Mouse (Mus musculus) ES-Bruce4 (cell line): ENCODE results near the gene Thra. TPM values are rescaled to one million over a fixed set of nuclear protein-coding genes. Genes with fewer than 3 reads are reported as not detected.
A peak's percentile ranks its signal among the peaks of the same experiment; 100 is the strongest.

Source experiments
- H3K27ac ChIP-seq: 2 replicates; pipeline ENCODE4 v1.5.1; 2012; ENCODE audit warnings: low read length, inconsistent platforms; ENCODE audit not compliant: insufficient read depth
- H3K27me3 ChIP-seq: 2 replicates; pipeline ENCODE4 v1.6.1; 2012; ENCODE audit warnings: mild to moderate bottlenecking, low read length, inconsistent platforms; ENCODE audit not compliant: control insufficient read depth, poor library complexity, insufficient read depth, severe bottlenecking
- H3K36me3 ChIP-seq: 2 replicates; pipeline ENCODE4 v1.6.1; 2012; ENCODE audit warnings: inconsistent platforms, mild to moderate bottlenecking, low read length, moderate library complexity; ENCODE audit not compliant: control insufficient read depth, poor library complexity, insufficient read depth, severe bottlenecking
- H3K4me1 ChIP-seq: one replicate; pipeline ENCODE4 v1.8.1; 2011; ENCODE audit warnings: low read length; ENCODE audit not compliant: control insufficient read depth, insufficient read depth
- H3K4me3 ChIP-seq: 2 replicates; pipeline ENCODE4 v1.5.1; 2011; ENCODE audit warnings: low read depth, mild to moderate bottlenecking, low read length
- H3K9ac ChIP-seq: 2 replicates; pipeline ENCODE4 v1.6.1; 2012; ENCODE audit warnings: low read depth, mild to moderate bottlenecking, inconsistent platforms; ENCODE audit not compliant: poor library complexity, severe bottlenecking
- H3K9me3 ChIP-seq: replicated peaks from 2 replicates; pipeline ENCODE4 v1.6.1; 2012; ENCODE audit warnings: mild to moderate bottlenecking, low read length, inconsistent platforms; ENCODE audit not compliant: control insufficient read depth, poor library complexity, insufficient read depth, severe bottlenecking
- CTCF ChIP-seq: IDR thresholded peaks from one replicate; pipeline ENCODE4 v1.8.1; 2011; ENCODE audit warnings: low read depth, low read length
- EP300 ChIP-seq: IDR thresholded peaks from 2 replicates; pipeline ENCODE4 v1.6.1; 2011; ENCODE audit warnings: low read depth, low read length; ENCODE audit not compliant: insufficient read depth
- POLR2A ChIP-seq: IDR thresholded peaks from one replicate; pipeline ENCODE4 v1.8.1; 2011; ENCODE audit warnings: low read length; ENCODE audit not compliant: insufficient read depth
- polyA plus RNA-seq: library from polyadenylated mRNA; stranded (reverse); fragments of >200 nt; gene quantifications from 2 replicates; pipeline ENCODE4 v1.2.4, GENCODE M21; 2011; ENCODE audit warnings: low read depth; ENCODE audit not compliant: missing spikeins, insufficient read depth, insufficient read length

The Thra gene
- polyA plus RNA-seq, 1 experiment: 20.7 TPM

DNA sequence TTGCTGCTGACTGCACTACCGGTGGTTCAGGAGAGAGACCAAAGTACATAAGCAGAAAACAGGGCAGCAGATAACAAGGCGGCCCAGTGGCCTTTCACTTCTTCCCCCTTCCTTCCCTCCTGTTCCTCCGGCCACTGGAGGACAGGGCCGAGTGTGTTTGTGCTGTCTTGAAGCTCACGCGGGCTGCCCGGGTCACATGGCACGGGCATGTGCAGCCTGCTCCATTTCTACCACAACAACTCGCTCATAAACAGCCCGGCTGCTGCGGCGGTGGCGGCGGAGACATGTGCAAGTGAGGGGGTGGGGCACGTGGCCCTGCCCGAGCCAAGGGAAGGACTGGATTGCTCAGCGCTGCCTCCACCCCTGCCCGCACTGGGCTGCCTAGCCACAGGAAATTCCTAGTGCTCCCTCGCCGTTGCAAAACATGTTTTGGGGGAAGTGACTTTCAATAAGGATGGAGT is 42.8 kb downstream of the Thra start:
- TF ChIP-seq EP300 (no peak), POLR2A (no peak), CTCF (no peak)
- Histone ChIP-seq H3K36me3 (no peaks in the 10 kb centered on the region), H3K9ac (peak overlapping the region; percentile 5), H3K4me3 (peak overlapping the region; percentile 7), H3K4me1 (peaks cover 8% of the 10 kb centered on the region), H3K27ac (peak overlapping the region; percentile 15; the same call in 1 of the 2 replicates), H3K27me3 (no peaks in the 10 kb centered on the region), H3K9me3 (no peaks in the 10 kb centered on the region)

GRCm38 (mm10) chr11:98784139-98784538 is 43.7 kb downstream of the Thra start:
- no peak for TF ChIP-seq EP300
- no peak for TF ChIP-seq CTCF
- no peak for TF ChIP-seq POLR2A
- H3K27ac ChIP-seq: no peak overlapping the region
- no peaks in the 10 kb centered on the region for H3K36me3 ChIP-seq
- no peaks in the 10 kb centered on the region for H3K9me3 ChIP-seq
- no peaks in the 10 kb centered on the region for H3K27me3 ChIP-seq
- H3K4me3 ChIP-seq: no peak overlapping the region
- H3K4me1 ChIP-seq: peaks cover 8% of the 10 kb centered on the region
- 0 out of 2 replicates have a peak overlapping the region, but pooled peaks have one; percentile 5 for H3K9ac ChIP-seq

- Histone ChIP-seq H3K9ac (no peak overlapping the region), H3K36me3 (no peaks in the 10 kb centered on the region), H3K27me3 (no peaks in the 10 kb centered on the region), H3K9me3 (no peaks in the 10 kb centered on the region), H3K4me1 (peaks cover 8% of the 10 kb centered on the region), H3K4me3 (no peak overlapping the region), H3K27ac (no peak overlapping the region)
- TF ChIP-seq CTCF: no peak
- no peak for TF ChIP-seq POLR2A
- TF ChIP-seq EP300: no peak
These were observed 44.8 kb downstream of the Thra start for GRCm38 (mm10) chr11:98785214-98785613.

GRCm38 (mm10) chr11:98785772-98786281 is 45.4 kb downstream of the Thra start:
- no peaks in the 10 kb centered on the region for H3K9me3 ChIP-seq
- peaks cover 8% of the 10 kb centered on the region for H3K4me1 ChIP-seq
- 0 out of 2 replicates have a peak overlapping the region, but pooled peaks have one; percentile 22 for H3K27ac ChIP-seq
- TF ChIP-seq POLR2A (no peak), CTCF (peak; percentile 42), EP300 (no peak)
- 0 out of 2 replicates have a peak overlapping the region, but pooled peaks have one; percentile 32 for H3K9ac ChIP-seq
- no peaks in the 10 kb centered on the region for H3K27me3 ChIP-seq
- no peak overlapping the region for H3K4me3 ChIP-seq
- H3K36me3 ChIP-seq: no peaks in the 10 kb centered on the region

DNA sequence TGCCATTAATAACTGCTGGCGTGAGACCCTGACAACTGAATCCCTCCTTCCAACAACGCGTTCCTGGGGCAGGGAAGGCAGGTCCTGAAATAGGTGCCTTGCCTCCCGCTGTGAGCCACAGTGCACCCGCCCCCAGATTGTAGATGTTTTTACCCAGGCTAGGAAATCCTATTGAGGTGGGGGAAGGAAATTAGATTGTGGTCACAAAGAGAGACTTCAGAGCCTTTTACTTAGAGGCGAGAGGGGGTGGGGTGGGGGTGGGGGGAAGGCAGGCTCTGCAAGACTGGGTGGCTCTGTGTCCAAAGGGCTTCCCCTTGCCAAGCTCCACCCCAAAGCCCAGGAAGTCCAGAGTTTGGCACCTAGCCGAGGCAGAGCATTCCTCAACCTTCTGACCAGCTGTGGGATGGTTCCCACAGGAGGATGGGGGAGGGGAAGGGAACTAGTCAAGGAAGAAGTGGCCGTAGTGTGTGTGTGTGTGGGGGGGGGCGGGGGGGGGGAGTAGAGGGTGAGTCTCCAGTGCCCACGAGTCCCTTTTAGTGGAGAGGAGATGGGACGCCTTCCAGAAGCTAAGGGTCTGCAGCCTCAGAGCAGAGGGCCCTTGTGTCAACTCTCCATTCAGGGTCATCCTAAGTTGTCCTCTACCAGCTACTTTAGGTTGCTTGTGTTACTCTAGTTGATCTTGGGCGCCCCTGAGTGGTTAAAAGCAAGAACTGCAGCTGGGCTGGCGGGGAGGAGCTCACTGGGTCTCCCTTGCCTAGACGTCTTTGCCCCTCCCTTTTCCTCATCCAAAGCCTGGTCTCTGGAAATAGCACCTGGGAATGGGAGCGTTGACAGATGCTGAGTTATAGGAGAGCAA is 46.1 kb downstream of the Thra start:
- H3K27me3 ChIP-seq: no peaks in the 10 kb centered on the region
- TF ChIP-seq POLR2A (no peak), CTCF (peak; percentile 85)
- H3K4me3 ChIP-seq: no peak overlapping the region
- H3K27ac ChIP-seq: 0 out of 2 replicates have a peak overlapping the region, but pooled peaks have one; percentile 22
- H3K36me3 ChIP-seq: no peaks in the 10 kb centered on the region
- 0 out of 2 replicates have a peak overlapping the region, but pooled peaks have one; percentile 32 for H3K9ac ChIP-seq
- H3K9me3 ChIP-seq: no peaks in the 10 kb centered on the region
- peaks cover 8% of the 10 kb centered on the region for H3K4me1 ChIP-seq

DNA sequence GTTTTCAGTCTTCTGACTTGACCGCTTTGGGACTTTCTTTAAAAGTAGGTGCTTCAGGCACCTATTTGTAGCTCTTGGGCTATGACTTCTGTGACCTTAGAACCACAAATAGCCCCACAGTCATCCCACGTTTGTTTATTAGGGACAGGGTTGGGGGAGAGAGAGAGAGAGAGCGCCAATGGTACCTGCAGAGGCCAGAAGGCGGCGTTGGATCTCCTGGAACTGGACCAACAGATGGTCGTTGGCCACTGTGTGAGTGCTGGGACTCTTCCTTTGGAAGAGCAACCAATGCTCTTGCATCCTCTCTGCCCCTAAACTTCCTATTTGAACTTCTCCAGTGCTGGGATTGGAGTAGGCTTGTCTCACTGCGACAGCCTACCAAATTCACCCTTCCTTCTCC is 46.8 kb downstream of the Thra start:
- H3K36me3 ChIP-seq: no peaks in the 10 kb centered on the region
- no peak overlapping the region for H3K9ac ChIP-seq
- H3K4me3 ChIP-seq: no peak overlapping the region
- H3K4me1 ChIP-seq: peaks cover 6% of the 10 kb centered on the region
- no peak for TF ChIP-seq POLR2A
- TF ChIP-seq EP300: no peak
- no peak for TF ChIP-seq CTCF
- no peaks in the 10 kb centered on the region for H3K9me3 ChIP-seq
- H3K27ac ChIP-seq: peak overlapping the region; percentile 36; the same call in 1 of the 2 replicates
- no peaks in the 10 kb centered on the region for H3K27me3 ChIP-seq
